Mouse (Mus musculus) heart, postnatal 25 days (tissue): Measurements from ENCODE around the gene Omd. TPM values are rescaled to one million over a fixed set of nuclear protein-coding genes. Genes with fewer than 3 reads are reported as not detected.
"Not testable (repeated sequence)": the region's sequence is repeated elsewhere in the genome, so short reads cannot be mapped to it uniquely, and the experiment has no call there.

ENCODE experiments used
- DNase-seq: peaks from one replicate; pipeline ENCODE4 v3.0.0; 2022; ENCODE audit warnings: low spot score
- intact Hi-C: fragments of 180-260 bp; cut with DNase I; formaldehyde crosslinking; loops from one replicate; pipeline ENCODE4 v1.15.1; 2025
- total RNA-seq, 2 experiments: library from RNA; stranded (reverse); gene quantifications; 2 replicates each; pipeline ENCODE4 v1.2.3; 2021

Omd gene
- 1 to 10 TPM in 1 of 2 experiments, under 1 TPM in 1; 0.84 to 1.5 TPM for total RNA-seq

DNA sequence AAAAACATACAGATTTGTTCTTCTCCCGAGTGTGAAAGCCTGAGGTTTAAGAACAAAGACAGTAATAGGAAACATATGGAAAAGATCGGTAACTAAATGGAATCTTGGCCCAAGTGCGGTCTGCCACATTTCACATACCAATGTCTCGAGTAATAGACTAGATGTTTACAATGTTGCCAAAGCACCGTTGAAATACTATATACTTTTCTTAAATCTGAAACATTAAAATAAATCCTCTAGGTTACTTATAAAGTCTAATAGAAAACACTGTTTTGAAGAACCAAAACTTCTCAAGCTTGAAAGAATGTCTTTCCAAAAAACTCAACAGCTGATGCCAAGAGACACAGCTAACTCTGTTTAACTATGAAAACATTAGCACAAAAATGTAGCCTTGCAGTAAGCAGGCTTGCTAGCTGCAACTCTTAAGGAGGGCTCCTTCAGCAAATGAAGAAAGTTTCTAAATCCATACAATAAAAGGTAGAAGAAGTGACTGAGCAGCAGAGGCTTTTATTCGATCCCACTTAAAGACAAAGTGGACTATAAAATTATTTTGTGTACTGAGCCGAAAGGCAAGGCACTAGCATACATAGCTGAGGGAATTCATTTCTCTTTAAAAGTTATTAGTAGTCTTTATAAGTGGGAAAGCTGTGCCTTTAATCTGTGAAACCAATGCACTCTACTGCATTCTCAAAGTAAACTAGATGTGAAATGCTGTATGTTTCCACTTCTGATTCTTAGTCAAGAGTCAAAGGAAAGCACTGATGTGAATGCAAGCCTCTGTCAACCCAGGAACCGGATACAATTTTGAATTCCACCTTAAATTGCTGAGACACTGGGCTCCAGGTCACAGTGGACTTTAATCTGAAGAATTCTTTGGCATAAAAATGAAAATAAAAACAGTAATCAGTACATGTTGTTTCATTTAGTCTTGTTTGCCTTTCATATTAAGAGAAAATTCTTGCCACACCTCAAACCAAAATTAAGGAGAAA is at the start of gene Omd:
Omd (plus strand) TSS at position 922 of the 990 bp plus-strand sequence.
- no peak for DNase-seq
- intact Hi-C loops, result loop anchor here (2.0 kb wide), 1 partner anchor 21 kb away; no protein-coding TSS in a partner anchor

DNA sequence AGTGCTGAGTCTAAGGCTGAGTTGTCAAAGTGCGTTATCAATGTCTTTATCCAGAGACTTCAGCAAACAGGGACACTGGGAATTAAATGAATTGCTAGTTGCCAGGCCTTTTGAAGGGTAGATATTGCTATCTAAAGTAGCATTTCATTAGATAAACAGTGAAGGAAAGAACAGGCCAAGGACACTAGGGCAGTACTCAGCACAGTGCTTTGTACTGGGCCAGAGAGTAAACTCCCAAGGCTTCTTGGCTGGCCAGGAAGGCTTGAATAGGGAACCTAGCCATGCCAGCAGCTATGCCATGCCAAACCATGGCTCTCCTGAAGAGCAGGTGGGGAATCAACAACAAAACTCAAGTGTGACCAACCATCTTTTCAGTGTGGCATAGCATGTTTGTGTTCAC is 45.3 kb upstream of the Omd start:
- no peak for DNase-seq
- intact Hi-C loops, result no loop called here

DNA sequence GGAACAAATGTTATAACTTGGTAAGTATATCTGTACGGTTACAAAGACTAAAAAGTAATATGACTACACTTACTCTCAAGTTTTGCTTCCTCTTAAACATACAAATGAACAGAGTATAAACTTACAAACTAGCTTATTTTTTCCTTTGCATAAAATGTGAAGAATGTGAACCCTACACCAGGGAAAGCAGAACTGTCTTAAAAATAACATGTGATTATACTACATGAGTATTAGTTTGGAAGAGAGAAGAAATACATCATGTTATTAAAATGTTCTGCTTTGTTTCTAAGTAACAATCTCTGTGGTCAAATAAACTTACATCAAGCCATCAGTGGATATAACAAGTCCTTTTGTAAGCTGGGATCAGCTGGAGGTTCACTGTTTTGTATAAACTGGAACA is 43.6 kb upstream of the Omd start:
- intact Hi-C loops, result no loop called here
- no peak for DNase-seq

DNA sequence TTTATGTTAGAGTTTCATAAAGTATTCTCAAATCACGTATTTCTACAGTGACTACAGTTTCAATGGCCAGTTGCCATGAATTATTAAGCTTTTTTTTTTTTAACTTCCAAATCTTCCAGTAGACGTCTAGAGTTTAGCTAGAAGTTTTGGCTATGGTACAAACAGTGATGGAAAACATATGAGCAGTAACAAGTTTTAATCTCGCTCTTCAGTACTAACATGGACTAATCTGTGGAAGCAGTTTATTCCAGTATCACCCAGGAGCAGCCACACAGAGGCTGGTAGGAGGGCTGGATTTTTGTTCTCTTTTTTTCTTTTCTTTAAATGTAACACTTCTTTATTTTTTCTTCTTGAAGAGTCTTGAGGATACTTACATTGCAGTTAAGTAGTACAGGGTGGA is 38.0 kb upstream of the Omd start, which contains the start of gene Aspn:
Aspn (plus strand) TSS at position 165 of the 400 bp plus-strand sequence.
- no peak for DNase-seq
- intact Hi-C loops, result no loop called here

DNA sequence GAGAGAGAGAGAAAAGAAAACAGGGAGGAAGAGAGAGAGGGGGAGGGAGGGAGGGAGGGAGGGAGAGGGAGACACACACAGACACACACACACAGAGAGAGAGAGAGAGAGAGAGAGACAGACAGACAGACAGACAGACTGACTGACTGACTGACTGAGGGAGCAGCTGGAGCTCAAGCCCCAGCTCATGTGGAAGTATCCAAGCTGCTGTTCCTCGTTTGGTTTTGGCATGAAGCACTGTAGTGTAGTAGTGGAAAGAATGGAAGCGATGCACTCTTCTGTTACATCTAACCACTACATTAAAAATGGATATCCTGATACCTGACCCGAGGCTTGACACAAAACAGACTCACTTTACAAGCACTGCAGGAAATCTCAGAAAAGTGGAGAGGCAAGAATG is 36.6 kb upstream of the Omd start:
- no peak for DNase-seq
- intact Hi-C loops, result loop anchor here (5.0 kb wide), 1 partner anchor 73 kb away; no protein-coding TSS in a partner anchor

DNA sequence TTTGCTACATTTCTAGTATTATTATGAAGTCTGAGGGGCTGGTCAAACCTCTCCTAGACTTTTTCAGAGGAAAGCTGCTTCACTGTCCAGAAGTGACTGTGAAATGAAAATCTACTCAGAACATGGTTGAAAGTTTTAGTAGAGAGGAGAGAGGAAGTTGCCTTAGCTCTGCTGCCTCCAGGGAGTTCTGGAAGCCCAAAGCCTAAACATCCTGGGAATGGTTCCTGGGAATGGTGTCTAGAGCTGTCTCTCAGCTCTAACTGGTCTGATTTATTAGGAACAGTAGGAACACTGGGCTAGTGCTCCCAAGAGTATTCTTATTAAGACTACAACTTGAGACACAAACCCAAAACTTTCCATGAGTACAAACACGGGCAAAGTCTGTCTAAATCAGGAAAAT is 35.7 kb upstream of the Omd start:
- intact Hi-C loops, result loop anchor here (5.0 kb wide), 1 partner anchor 74 kb away; no protein-coding TSS in a partner anchor
- peak; percentile 9 for DNase-seq

DNA sequence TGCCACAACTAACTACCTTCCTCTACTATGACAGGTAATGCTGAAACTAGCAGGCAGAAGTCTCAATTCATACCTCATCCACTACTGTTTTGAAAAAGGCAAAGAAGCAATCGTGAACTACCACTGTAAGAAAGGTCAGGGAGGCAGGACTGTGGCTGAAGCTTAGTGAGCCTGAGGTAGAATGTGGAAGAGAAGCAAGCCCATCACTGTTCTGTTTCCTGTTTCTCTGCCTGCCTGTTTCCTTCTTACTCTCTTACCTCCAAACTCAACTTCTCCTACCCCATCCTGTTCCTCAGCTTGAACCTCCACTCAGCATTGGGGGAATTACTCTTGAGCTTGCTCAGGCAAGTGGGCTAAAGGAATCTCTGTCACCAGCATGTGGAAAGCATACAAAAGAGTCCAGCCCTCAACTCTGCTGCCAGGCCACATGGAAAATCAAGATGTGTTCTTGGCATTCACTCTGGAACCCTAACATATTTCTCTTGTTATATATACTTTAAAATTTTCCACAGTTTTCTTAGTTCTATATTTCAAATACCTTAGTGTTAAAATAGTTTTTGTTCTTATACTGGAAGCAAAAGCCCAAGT is 34.6 kb upstream of the Omd start:
- intact Hi-C loops, result loop anchor here (5.0 kb wide), 1 partner anchor 75 kb away; no protein-coding TSS in a partner anchor
- no peak for DNase-seq

DNA sequence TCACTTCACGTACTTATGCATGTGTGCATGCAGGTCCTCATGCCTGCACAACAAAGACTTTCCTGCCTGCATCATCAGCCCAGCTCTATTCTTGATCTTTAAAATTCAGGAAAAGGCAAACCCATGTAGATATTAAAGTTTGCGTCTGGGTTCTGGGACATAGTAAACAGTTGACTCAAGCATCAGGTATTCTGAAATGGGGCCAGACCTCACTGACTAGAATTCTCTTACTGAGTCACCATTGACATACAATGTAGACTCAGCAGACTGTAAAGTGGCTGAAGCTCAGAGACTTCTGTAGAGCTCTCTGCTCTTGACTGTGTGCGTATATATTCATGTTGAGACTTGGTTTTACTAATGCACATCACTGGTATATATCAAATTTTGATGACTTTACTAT is 32.6 kb upstream of the Omd start:
- intact Hi-C loops, result loop anchor here (5.0 kb wide), 1 partner anchor 77 kb away; no protein-coding TSS in a partner anchor
- DNase-seq, result no peak

DNA sequence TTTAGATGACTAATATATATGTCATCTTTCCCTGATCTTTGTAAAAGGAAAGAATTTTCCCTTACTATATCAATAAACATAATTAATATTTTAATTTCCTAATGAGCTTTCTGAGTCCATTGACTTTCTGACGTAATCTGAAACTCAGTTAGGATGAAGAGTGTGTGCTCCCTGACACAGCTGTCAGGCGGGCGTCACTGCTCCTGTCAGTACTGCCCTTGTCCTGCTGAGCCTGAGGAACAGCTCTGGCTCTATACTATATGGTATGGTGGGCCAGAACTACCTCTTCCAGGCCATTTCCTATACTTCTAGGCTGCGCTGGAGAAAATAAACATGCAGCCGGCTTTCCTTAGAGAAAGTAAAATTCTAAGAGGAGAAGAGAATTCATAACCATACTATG is 27.7 kb upstream of the Omd start:
- no peak for DNase-seq
- intact Hi-C loops, result no loop called here

DNA sequence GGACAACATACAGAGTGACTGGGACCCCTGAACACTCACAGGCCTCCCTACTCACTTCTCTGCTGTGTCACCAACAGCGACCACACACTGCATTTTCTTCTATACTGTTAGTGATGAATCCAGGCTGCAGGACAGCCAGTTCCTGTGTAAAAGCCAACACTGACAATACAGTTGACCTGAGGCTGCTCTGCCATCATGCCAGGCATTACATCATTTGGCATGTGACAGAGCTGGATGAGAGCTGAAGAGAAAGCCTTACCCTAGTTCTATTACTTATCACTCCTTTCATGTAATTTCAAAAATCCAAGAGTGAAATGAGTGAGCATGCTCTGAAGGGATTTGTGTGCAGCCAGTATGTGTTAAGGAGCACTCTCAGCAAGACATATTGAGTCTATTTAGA is 26.1 kb upstream of the Omd start:
- DNase-seq, result peak; percentile 14
- intact Hi-C loops, result no loop called here

DNA sequence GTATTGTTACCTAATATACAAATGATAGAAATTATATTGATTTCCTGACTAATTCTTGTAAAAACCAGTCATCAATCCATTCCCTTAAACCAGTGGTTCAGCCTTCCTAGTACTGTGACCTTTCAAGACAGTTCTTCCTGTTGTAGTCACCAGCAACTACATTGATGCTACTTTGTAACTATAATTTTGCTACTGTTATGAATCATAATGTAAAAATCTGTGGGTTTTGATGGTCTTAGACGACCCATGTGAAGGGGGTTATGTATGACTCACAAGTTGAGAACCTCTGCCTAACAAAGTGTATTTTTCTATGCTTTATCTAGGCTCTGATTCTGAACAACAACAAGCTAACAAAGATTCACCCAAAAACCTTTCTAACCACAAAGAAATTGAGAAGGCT is 25.3 kb upstream of the Omd start:
- intact Hi-C loops, result no loop called here

DNA sequence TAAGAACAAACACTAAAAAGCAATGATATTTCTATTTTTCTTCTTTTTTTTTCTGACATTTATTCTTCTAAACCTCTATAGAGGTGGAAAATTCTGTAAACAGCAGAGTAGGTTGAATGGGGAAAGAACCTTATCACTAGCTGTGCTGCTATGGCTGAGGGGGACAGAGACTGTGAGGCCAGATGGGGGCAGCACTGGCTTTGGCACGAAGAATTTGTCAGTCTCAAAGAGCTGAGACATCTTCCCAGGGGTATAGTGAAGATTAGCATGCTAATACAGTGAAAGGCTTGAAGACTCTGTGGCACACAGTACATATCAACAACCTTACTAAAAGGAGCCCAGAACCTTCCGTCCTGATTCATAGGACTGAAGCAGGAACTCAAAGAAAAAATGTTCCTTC is 23.1 kb upstream of the Omd start:
- intact Hi-C loops, result no loop called here
- no peak for DNase-seq

More for the DNA sequence above, 25.3 kb upstream of the Omd start:
- no peak for DNase-seq

DNA sequence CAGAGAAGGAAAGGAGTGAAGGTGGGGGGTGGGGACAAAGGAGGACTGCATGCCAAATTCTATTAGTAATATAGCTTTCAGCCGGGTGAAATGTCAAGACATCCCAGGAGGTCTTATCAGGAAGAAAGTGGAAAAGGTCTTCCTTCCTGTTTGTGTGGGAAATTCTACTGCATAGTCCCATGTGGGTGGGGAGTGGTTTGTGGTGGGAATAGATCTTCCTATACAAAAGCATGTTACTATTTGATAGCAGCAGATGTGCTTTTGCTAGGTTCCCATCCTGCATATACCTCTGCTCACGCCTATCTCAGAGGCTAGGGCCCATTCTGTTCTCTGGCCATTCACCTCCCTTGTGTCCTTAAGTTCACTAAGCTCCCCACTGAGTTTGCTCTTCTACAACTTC is 21.4 kb upstream of the Omd start:
- no peak for DNase-seq
- intact Hi-C loops, result loop anchor here (2.0 to 5.0 kb wide), 3 partner anchors 20 to 114 kb away; no protein-coding TSS in a partner anchor

DNA sequence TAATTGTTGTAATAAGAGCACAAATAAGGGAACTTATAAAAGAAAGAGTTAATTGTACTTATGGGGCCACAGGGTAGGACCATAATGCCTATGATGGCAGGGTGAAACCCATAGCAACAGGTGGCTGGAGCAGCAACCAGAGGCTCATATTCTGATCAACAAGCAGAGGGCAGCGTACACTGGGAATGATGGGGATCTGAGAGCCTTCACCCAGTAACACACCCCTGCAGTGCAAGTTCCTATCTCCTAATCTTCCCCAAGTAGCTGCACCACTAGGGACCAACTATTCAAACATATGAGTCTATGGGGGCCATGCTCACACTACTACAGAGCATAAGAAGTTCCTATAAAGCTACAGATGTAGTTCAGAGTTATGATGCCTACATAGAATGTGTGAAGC is 17.9 kb upstream of the Omd start:
- no peak for DNase-seq
- intact Hi-C loops, result loop anchor here (5.0 kb wide), 2 partner anchors 78 to 117 kb away; no protein-coding TSS in a partner anchor

DNA sequence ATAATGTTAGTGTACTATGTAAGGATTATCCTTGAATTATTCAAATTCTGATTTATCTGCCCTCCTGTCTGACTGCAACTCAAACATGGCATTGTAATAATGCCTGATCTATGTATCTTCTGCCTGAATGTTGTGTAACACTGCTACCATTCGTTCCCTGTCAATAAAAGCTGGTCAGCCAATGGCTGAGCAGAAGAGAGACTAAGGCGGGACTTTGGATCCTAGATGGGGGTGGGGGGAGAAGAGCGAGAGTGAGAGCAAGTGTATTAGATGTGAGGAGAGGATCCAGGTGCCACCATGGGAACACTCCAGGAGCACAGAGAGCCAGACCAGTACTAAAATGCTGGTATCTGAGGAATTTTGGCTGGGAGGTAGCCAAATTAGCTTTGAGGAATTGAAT is 11.9 kb upstream of the Omd start:
- no peak for DNase-seq
- intact Hi-C loops, result no loop called here

DNA sequence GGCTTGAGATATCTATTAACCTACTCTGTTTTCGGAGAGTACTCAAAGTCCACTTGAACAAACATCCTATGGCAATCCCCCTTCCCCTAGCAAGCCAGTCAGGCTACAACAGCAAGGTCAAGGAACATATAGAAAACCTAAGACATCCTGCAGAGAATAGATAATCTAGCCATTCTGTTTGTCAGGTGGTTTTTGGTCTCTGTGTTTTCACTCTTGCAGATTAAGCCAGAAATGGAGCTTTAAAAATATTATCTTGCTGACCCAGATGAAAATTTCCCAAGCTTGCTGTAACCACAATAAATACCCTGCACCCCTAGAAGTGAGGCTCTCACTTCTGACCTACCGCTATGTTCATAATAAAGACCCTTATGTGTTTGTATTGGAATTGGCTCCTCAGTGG is 10.8 kb upstream of the Omd start:
- intact Hi-C loops, result no loop called here

DNA sequence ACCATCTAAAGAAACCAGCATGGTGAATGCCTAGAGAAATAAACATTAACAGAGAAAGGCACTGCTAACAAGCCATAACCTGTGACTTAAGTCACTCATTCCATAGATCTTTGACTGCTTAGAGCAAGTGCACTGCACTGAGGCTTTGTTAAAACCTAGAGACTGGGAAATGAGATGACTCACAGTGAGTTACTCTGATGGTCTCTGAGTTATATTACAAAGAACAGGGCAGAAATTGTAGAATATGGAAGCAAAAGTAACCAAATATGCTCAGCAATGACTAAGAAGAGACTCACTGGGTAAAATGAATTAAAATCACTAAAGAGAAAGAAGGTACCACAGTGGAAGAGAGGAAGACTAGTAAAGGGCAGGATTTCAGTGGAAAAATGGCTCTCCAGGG is 1.6 kb downstream of the Omd start:
- intact Hi-C loops, result no loop called here
- no peak for DNase-seq

More for the DNA sequence above, 10.8 kb upstream of the Omd start:
- no peak for DNase-seq

DNA sequence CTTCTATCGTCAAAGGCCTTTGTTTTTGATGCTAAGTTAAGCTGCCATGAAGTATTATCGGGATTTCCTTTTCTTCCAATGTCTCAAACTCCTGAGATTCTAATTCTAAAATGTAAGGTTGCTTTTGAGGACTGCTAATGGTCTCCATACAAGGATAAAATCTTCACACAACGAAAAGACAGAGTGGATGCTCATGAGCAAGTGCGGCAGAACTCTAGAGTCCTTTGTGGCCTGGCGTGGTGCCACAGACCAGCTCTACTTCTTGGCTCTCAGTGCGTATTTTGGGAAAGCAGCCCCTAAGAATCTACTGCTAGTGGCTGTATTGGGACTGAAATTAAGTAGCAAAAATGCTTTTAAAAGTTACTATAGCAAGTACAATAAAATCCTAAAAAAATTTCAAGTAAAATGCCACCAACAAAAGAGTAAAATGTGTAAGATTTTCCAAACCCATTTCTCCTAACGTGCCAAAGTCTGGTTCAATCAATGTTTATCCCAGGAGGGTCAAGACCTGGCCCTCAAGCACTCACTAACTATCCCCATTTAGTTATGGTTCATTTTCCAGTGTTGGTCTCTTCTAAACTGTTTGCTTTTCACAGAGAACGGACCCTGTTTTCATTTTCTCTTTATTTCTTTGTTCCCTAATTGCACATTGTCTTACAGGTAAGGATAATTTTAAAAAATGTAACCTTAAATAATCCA is 2.2 kb downstream of the Omd start:
- no peak for DNase-seq
- intact Hi-C loops, result no loop called here

DNA sequence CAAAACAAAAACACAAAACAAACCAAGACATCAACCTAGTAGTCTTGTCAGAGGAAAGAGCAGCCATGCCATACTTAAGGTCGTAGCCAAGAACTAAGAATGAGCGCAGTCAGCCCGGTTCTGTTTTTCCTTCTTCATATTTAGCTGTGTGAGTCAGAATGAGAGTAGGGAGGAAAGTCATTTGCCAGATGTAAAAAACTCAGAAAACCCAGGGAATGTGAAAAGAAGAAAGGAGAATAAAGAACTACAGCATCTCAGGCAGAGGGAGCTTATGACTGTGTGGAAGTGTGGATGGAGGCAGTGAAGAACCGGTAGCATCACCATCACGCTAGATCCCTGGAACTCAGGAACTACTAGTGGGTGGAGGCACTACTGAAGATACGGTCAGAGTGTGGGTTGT is 3.8 kb downstream of the Omd start:
- DNase-seq, result no peak
- intact Hi-C loops, result no loop called here

DNA sequence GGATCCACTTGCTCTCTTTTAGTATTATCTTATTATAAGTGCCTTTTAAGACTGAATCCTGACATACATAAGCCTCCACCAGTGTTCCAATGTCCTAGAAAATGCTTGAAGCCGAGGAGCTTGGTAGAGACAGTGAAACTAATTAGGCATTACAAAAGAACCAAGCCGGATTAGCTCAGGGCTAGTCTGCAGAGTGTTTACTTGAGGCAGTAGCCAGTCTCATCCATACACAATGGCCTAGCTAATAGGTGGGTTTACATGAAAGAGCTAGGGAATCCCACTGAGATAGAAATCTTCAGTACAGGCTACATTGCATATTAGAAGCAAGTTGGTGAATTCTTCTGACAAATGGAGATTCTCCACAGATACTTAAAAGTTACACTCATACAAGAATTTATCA is 20.3 kb downstream of the Omd start:
- DNase-seq, intact Hi-C loops: not testable (repeated sequence)
